Mouse (Mus musculus) neural tube, embryonic 11.5 days (tissue): Measurements from ENCODE around the gene Fam53a. TPM values are rescaled to one million over a fixed set of nuclear protein-coding genes. Genes with fewer than 3 reads are reported as not detected.

Source experiments
- ATAC-seq: fragments of 200-750 bp; cut with Nextera tagmentation; 2 replicates; pipeline ENCODE4 v1.8.0; 2017; ENCODE audit warnings: moderate number of reproducible peaks, mild to moderate bottlenecking, moderate TSS enrichment, moderate library complexity; ENCODE audit not compliant: insufficient read depth, low FRiP score, low TSS enrichment
- DNase-seq: peaks from one replicate; pipeline ENCODE4 v3.0.0-alpha.2; 2015; ENCODE audit warnings: low spot score
- H3K27ac ChIP-seq: fragments of 300-500 bp; sonication (generic); 2 replicates; pipeline ENCODE4 v1.5.1; 2014; ENCODE audit warnings: low read depth, mild to moderate bottlenecking, low read length
- H3K27me3 ChIP-seq: fragments of 300-500 bp; sonication (generic); 2 replicates; pipeline ENCODE4 v1.6.1; 2014; ENCODE audit warnings: mild to moderate bottlenecking, low read length, mixed read lengths; ENCODE audit not compliant: control insufficient read depth, insufficient read depth
- H3K36me3 ChIP-seq: fragments of 300-500 bp; sonication (generic); 2 replicates; pipeline ENCODE4 v1.6.1; 2014; ENCODE audit warnings: mild to moderate bottlenecking, low read length, moderate library complexity, mixed read lengths; ENCODE audit not compliant: control insufficient read depth, insufficient read depth
- H3K4me1 ChIP-seq: fragments of 300-500 bp; sonication (generic); 2 replicates; pipeline ENCODE4 v1.6.1; 2014; ENCODE audit warnings: low read length, mixed read lengths; ENCODE audit not compliant: control insufficient read depth, insufficient read depth
- H3K4me2 ChIP-seq: fragments of 300-500 bp; sonication (generic); 2 replicates; pipeline ENCODE4 v1.6.1; 2014; ENCODE audit warnings: low read depth, mild to moderate bottlenecking, moderate library complexity
- H3K4me3 ChIP-seq: fragments of 300-500 bp; sonication (generic); 2 replicates; pipeline ENCODE4 v1.5.1; 2014; ENCODE audit warnings: low read depth, low read length
- H3K9ac ChIP-seq: fragments of 300-500 bp; sonication (generic); 2 replicates; pipeline ENCODE4 v1.6.1; 2014; ENCODE audit warnings: mild to moderate bottlenecking, low read length
- H3K9me3 ChIP-seq: fragments of 300-500 bp; sonication (generic); 2 replicates; pipeline ENCODE4 v1.6.1; 2016; ENCODE audit warnings: low read length; ENCODE audit not compliant: control insufficient read depth
- WGBS: fragments of 180-500 bp; shearing (Covaris S2); extraction: QIAGEN DNeasy Blood & Tissue Kit; methylation state at CpG from one replicate; pipeline ENCODE4 v1.1.7; 2014; 5-methylcytosine and 5-hydroxymethylcytosine counted together
- polyA plus RNA-seq: library from polyadenylated mRNA; unstranded; fragments of >200 nt; fragmentation: Nextera tagmentation; extraction: Ambion mirVana; gene quantifications from 2 replicates; pipeline ENCODE4 v1.2.1, GENCODE M21; 2014

Fam53a gene
- polyA plus RNA-seq: 53.4 and 59.3 TPM in 2 replicates

GRCm38 (mm10) chr5:33629301-33629987 lies at the start of gene Fam53a, which contains the start of gene Gm9903:
TSS of gene Fam53a (minus strand) at chr5:33629635.
TSS of gene Gm9903 (plus strand) at chr5:33629925.
- DNase-seq: peak; percentile 99

GRCm38 (mm10) chr5:33678244-33678643 lies 48.8 kb upstream of the Fam53a start:
- 86% methylated on average over 5 of the region's 5 CpGs for WGBS
- Histone ChIP-seq H3K4me3 (no peak overlapping the region), H3K27me3 (no peaks in the 10 kb centered on the region), H3K4me2 (no peak overlapping the region), H3K27ac (no peak overlapping the region), H3K4me1 (peaks cover 8% of the 10 kb centered on the region; the same call in 1 of the 2 replicates), H3K9me3 (no peaks in the 10 kb centered on the region), H3K9ac (no peak overlapping the region), H3K36me3 (no peaks in the 10 kb centered on the region; the same call in 1 of the 2 replicates)
- DNase-seq: no peak
- ATAC-seq: no peak

More at GRCm38 (mm10) chr5:33629301-33629987, at the start of gene Fam53a, which contains the start of gene Gm9903:
- under 1% methylated on average over 77 of the region's 99 CpGs for WGBS
- peak; percentile 95 for ATAC-seq
- Histone ChIP-seq H3K4me1 (peaks cover 7% of the 10 kb centered on the region; the same call in 1 of the 2 replicates), H3K4me3 (peak within 1 kb of the TSS; percentile 61), H3K4me2 (peak within 1 kb of the TSS; percentile 73), H3K36me3 (no peaks in the 10 kb centered on the region), H3K27me3 (no peaks in the 10 kb centered on the region), H3K9ac (peak within 1 kb of the TSS; percentile 73), H3K9me3 (no peaks in the 10 kb centered on the region), H3K27ac (peak within 1 kb of the TSS; percentile 76)

GRCm38 (mm10) chr5:33675964-33676363 lies 46.5 kb upstream of the Fam53a start:
- no peak; the same call in 1 of the 2 replicates for ATAC-seq

GRCm38 (mm10) chr5:33674439-33674838 lies 45.0 kb upstream of the Fam53a start:
- no peaks in the 10 kb centered on the region; the same call in 1 of the 2 replicates for H3K36me3 ChIP-seq
- no peak for ATAC-seq
- H3K27me3 ChIP-seq: no peaks in the 10 kb centered on the region
- no peak overlapping the region for H3K4me3 ChIP-seq
- H3K9ac ChIP-seq: no peak overlapping the region; the same call in 1 of the 2 replicates
- H3K27ac ChIP-seq: peak overlapping the region; percentile 30; the same call in 1 of the 2 replicates
- no peaks in the 10 kb centered on the region for H3K9me3 ChIP-seq
- peak; percentile 21 for DNase-seq
- no peak overlapping the region for H3K4me2 ChIP-seq
- whole genome bisulfite sequencing: 58% methylated on average over 3 of the region's 3 CpGs
- H3K4me1 ChIP-seq: peaks cover 8% of the 10 kb centered on the region; the same call in 1 of the 2 replicates

More at GRCm38 (mm10) chr5:33675964-33676363, 46.5 kb upstream of the Fam53a start:
- Histone ChIP-seq H3K4me2 (no peak overlapping the region), H3K4me3 (no peak overlapping the region), H3K27ac (no peak overlapping the region), H3K9me3 (no peaks in the 10 kb centered on the region), H3K9ac (no peak overlapping the region), H3K27me3 (no peaks in the 10 kb centered on the region), H3K36me3 (no peaks in the 10 kb centered on the region; the same call in 1 of the 2 replicates), H3K4me1 (peaks cover 8% of the 10 kb centered on the region; the same call in 1 of the 2 replicates)
- DNase-seq: peak; percentile 71
- 0% methylated on average over 1 of the region's 1 CpGs for WGBS

GRCm38 (mm10) chr5:33671659-33672058 lies 42.2 kb upstream of the Fam53a start:
- H3K4me1 ChIP-seq: peaks cover 8% of the 10 kb centered on the region; the same call in 1 of the 2 replicates
- 81% methylated on average over 5 of the region's 5 CpGs for WGBS
- no peak overlapping the region for H3K4me3 ChIP-seq
- H3K27me3 ChIP-seq: no peaks in the 10 kb centered on the region
- H3K36me3 ChIP-seq: peaks cover 12% of the 10 kb centered on the region
- H3K27ac ChIP-seq: no peak overlapping the region
- DNase-seq (no peak), ATAC-seq (no peak)
- H3K9me3 ChIP-seq: no peaks in the 10 kb centered on the region
- no peak overlapping the region for H3K4me2 ChIP-seq
- no peak overlapping the region for H3K9ac ChIP-seq

GRCm38 (mm10) chr5:33668223-33668622 lies 38.8 kb upstream of the Fam53a start:
- Histone ChIP-seq H3K9ac (no peak overlapping the region), H3K27ac (no peak overlapping the region), H3K36me3 (peaks cover 15% of the 10 kb centered on the region), H3K4me2 (no peak overlapping the region), H3K4me1 (no peaks in the 10 kb centered on the region), H3K27me3 (no peaks in the 10 kb centered on the region), H3K4me3 (no peak overlapping the region), H3K9me3 (no peaks in the 10 kb centered on the region)
- ATAC-seq (no peak), DNase-seq (peak; percentile 25)

- Histone ChIP-seq H3K36me3 (peaks cover 6% of the 10 kb centered on the region), H3K4me1 (peaks cover 8% of the 10 kb centered on the region), H3K9me3 (no peaks in the 10 kb centered on the region), H3K9ac (peak overlapping the region; percentile 74), H3K4me2 (peak overlapping the region; percentile 40), H3K27ac (0 out of 2 replicates have a peak overlapping the region, but pooled peaks have one; percentile 14), H3K4me3 (peak overlapping the region; percentile 72), H3K27me3 (no peaks in the 10 kb centered on the region)
- ATAC-seq: peak; percentile 1; the same call in 1 of the 2 replicates
- no peak for DNase-seq
- under 1% methylated on average over 26 of the region's 26 CpGs for WGBS
These were observed 29.2 kb upstream of the Fam53a start for GRCm38 (mm10) chr5:33658664-33659050.

GRCm38 (mm10) chr5:33657787-33658663 lies 28.6 kb upstream of the Fam53a start, which contains the start of the genes Tacc3 and Tmem129:
TSS of gene Tacc3 (plus strand) at chr5:33658128.
TSS of gene Tmem129 (minus strand) at chr5:33658416.
- peak within 1 kb of the TSS; percentile 68 for H3K4me2 ChIP-seq
- DNase-seq (peak; percentile 97), ATAC-seq (peak; percentile 95)
- no peaks in the 10 kb centered on the region for H3K27me3 ChIP-seq
- peak within 1 kb of the TSS; percentile 75 for H3K9ac ChIP-seq
- WGBS: under 1% methylated on average over 60 of the region's 60 CpGs
- peaks cover 8% of the 10 kb centered on the region for H3K4me1 ChIP-seq
- H3K27ac ChIP-seq: peak within 1 kb of the TSS; percentile 83
- H3K36me3 ChIP-seq: peaks cover 6% of the 10 kb centered on the region
- peak within 1 kb of the TSS; percentile 72 for H3K4me3 ChIP-seq
- H3K9me3 ChIP-seq: no peaks in the 10 kb centered on the region
